ENCODE assay signal across 9 mouse cellular contexts in the genomic region with DNA sequence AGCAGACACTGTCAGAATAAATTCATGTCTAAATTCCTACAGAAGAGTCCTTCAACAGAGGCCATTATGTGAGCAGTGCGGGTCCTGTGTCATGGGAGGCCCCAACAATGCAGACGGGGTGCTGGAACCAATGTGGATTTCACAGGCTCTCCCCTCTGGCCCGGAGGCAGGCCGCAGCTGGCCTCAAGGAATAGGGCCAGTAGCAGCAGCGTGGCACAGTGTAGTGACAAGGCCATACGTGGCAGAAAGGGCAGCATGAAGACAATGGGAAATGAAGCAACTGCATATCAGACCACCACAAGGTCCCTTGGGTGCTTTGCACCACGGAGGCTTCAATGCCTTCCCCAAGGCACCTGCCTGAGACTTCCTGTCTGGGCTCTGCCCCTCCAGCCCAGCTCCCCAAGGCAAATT.
DNase-seq lines count a peak whose midpoint lies in the region; ATAC-seq and TF ChIP-seq lines count a peak whose summit lies in the region.
"Had no signal": no experiment of that assay in that cellular context is flagged by ENCODE, and none has a peak within 500 bp of the region (broad histone marks: within the 10 kb centered on the region; RNA-seq: fewer than 3 reads in every experiment).

No protein-coding gene starts in this region.

- H3K4me2 ChIP-seq in midbrain, postnatal 0 days (ENCODE audit: low read depth, low read length, poor library complexity, severe bottlenecking) = no peak overlapping the region
- H3K4me2 ChIP-seq: heart, embryonic 13.5 days had no signal

- H3K9ac ChIP-seq in ES-Bruce4 (ENCODE audit: low read depth, poor library complexity, severe bottlenecking) = 0 out of 2 replicates have a peak overlapping the region, but pooled peaks have one; percentile 2
- H3K9ac ChIP-seq in midbrain, postnatal 0 days (replicated peaks; ENCODE audit: low read length, poor library complexity, severe bottlenecking) = no peak overlapping the region
- H3K9ac ChIP-seq: heart, embryonic 13.5 days had no signal

- peak; percentile 81 for DNase-seq in heart, adult 11 months
- DNase-seq in heart, postnatal 36 days = no peak
- peak; percentile 77 for DNase-seq in hindbrain, embryonic 10.5 days (ENCODE audit: low spot score)
- DNase-seq in midbrain, postnatal 0 days (ENCODE audit: low spot score) = peak; percentile 30
- DNase-seq in frontal cortex, postnatal 10 days (ENCODE audit: low spot score in 2 of 2) = no peak
- DNase-seq in layer of hippocampus, adult 18-20 months (ENCODE audit: low spot score in 2 of 2) = no peak

- peak overlapping the region; percentile 18; the same call in 1 of the 2 replicates for H3K4me3 ChIP-seq in ES-Bruce4 (ENCODE audit: low read depth, low read length)
- no peak overlapping the region for H3K4me3 ChIP-seq in hindbrain, embryonic 10.5 days
- H3K4me3 ChIP-seq in midbrain, postnatal 0 days (ENCODE audit: low read depth, low read length) = no peak overlapping the region
- H3K4me3 ChIP-seq: heart, embryonic 13.5 days had no signal

- peak overlapping the region; percentile 7 for H3K27ac ChIP-seq in ES-Bruce4 (ENCODE audit: insufficient read depth, low read length)
- H3K27ac ChIP-seq in hindbrain, embryonic 10.5 days = peak overlapping the region; percentile 78
- H3K27ac ChIP-seq in midbrain, postnatal 0 days (ENCODE audit: low read depth, low read length) = no peak overlapping the region
- H3K27ac ChIP-seq: heart, embryonic 13.5 days had no signal

- no peaks in the 10 kb centered on the region for H3K27me3 ChIP-seq in ES-Bruce4 (ENCODE audit: control insufficient read depth, insufficient read depth, low read length, poor library complexity, severe bottlenecking)
- H3K27me3 ChIP-seq in hindbrain, embryonic 10.5 days (ENCODE audit: insufficient read depth, poor library complexity, severe bottlenecking) = peaks cover 9% of the 10 kb centered on the region; the same call in 1 of the 2 replicates
- no peaks in the 10 kb centered on the region for H3K27me3 ChIP-seq in midbrain, postnatal 0 days (ENCODE audit: insufficient read depth, low read length)
- H3K27me3 ChIP-seq: heart, embryonic 13.5 days had no signal

- peaks cover 3% of the 10 kb centered on the region; the same call in 1 of the 2 replicates for H3K9me3 ChIP-seq in ES-Bruce4 (replicated peaks; ENCODE audit: control insufficient read depth, insufficient read depth, low read length, poor library complexity, severe bottlenecking)
- no peaks in the 10 kb centered on the region for H3K9me3 ChIP-seq in hindbrain, embryonic 10.5 days
- H3K9me3 ChIP-seq in midbrain, postnatal 0 days (ENCODE audit: low read length) = no peaks in the 10 kb centered on the region
- H3K9me3 ChIP-seq: heart, embryonic 13.5 days had no signal

- intact Hi-C loops in heart, postnatal 36 days (cut with DNase I) = no loop called here

- TF ChIP-seq CTCF in ES-Bruce4 (IDR thresholded peaks at IDR 0.05; ENCODE audit: low read depth, low read length) = no peak
- TF ChIP-seq CTCF in midbrain, postnatal 0 days (IDR thresholded peaks at IDR 0.05) = no peak

- ATAC-seq in midbrain, postnatal 0 days (ENCODE audit: low FRiP score) = peak; percentile 28; the same call in 1 of the 2 replicates
- no peak for ATAC-seq in cerebellum, adult (ENCODE audit: insufficient number of reproducible peaks, low FRiP score, low TSS enrichment)

- no peak for TF ChIP-seq POLR2A in ES-Bruce4 (IDR thresholded peaks at IDR 0.05; ENCODE audit: insufficient read depth, low read length)

- H3K4me1 ChIP-seq in ES-Bruce4 (ENCODE audit: control insufficient read depth, insufficient read depth, low read length) = peaks cover 2% of the 10 kb centered on the region
- peaks cover 37% of the 10 kb centered on the region for H3K4me1 ChIP-seq in hindbrain, embryonic 10.5 days (replicated peaks)
- no peaks in the 10 kb centered on the region for H3K4me1 ChIP-seq in midbrain, postnatal 0 days (ENCODE audit: insufficient read depth, low read length)

- H3K36me3 ChIP-seq in ES-Bruce4 (ENCODE audit: control insufficient read depth, insufficient read depth, low read length, poor library complexity, severe bottlenecking) = peaks cover 24% of the 10 kb centered on the region
- H3K36me3 ChIP-seq in hindbrain, embryonic 10.5 days = peaks cover 12% of the 10 kb centered on the region; the same call in 1 of the 2 replicates
- H3K36me3 ChIP-seq in midbrain, postnatal 0 days (ENCODE audit: insufficient read depth, low read length) = no peaks in the 10 kb centered on the region

- TF ChIP-seq EP300 in ES-Bruce4 (IDR thresholded peaks at IDR 0.05; ENCODE audit: insufficient read depth, low read depth, low read length) = no peak

- WGBS in hindbrain, embryonic 10.5 days = 30% methylated on average over 7 of the region's 7 CpGs
- WGBS in midbrain, postnatal 0 days = 31% methylated on average over 7 of the region's 7 CpGs

Comparison
In these comparisons a context has a peak if more than half of its experiments do, and no peak if none do; other contexts are left out.
1. DNase-seq: peak in heart, adult 11 months (single experiment), hindbrain, embryonic 10.5 days (single experiment) and midbrain, postnatal 0 days (single experiment); none in heart, postnatal 36 days (0 of 2), frontal cortex, postnatal 10 days (0 of 2) and layer of hippocampus, adult 18-20 months (0 of 2).